Mouse (Mus musculus): ENCODE measurements around the gene BC030867.

DNA sequence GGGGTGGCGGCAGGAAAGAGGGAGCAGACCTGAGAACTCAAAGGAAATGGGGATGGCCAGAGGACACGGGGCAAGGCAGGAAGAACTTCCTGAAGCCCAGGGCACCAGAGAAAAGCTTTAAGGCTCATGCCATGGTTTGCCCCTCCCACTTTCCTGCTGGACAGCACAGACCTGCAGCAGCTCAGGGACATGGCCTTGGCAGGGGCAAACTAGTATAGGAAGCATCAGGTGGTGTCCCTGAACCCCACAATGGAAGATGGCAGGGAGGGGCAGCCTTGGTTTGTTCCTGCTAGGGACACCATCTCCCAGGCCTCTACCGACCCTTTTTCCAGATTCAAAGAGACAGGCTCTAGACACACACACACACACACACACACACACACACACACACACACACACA is 56.7 kb downstream of the BC030867 start:
- TF ChIP-seq CTCF (IDR thresholded peaks at IDR 0.05) (no peak), POLR2A (IDR thresholded peaks at IDR 0.05; ENCODE audit: insufficient read depth, low read depth, low read length) (no peak), EP300 (IDR thresholded peaks at IDR 0.05; ENCODE audit: insufficient read depth, low read depth, low read length) (no peak)
